Mouse (Mus musculus) right cerebral cortex, postnatal 10 days (tissue): ENCODE measurements around the gene Cxcl17.

Experiments used
- DNase-seq, 2 experiments: peaks; one replicate each; pipeline ENCODE4 v3.0.0; 2021; ENCODE audit warnings: low spot score in 2 of 2

Gene Cxcl17

DNA sequence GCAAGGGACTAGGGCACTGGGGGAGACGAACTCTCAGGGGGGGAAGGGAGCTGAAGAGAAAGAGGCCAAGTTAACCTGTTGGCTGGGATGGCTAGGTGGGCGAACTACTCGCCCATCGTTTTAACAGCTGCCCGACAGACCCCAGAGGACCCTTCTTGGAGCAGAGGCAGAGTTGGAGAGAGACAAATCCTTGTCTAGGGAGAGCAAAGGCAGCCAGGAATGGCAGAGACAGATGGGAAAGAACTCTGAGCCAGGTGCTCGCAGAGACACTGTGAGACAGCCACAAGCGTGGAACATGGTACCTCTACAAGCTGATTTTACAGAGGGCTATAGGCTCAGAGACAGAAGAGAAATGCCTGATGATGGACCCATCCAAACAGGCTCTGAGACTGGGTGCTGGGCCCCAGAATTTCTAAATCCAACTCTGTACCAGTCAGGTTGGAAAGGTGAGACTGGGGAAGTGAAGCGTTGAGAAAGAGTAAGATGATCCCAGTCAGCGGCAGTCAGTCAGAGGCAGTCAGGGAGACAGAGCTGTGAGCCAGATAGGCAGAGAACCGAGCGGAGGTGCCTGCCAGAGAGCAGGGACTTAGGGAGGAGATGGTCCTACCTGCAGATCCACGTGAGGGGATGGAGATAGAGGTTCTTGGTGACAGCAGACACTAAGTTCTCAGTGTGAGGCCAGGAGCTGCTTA, 43.5 kb downstream of the Cxcl17 start, which contains the start of gene Cnfn:
TSS of gene Cnfn (minus strand) at position 667 of the 692 bp plus-strand sequence.
- no peak for DNase-seq

DNA sequence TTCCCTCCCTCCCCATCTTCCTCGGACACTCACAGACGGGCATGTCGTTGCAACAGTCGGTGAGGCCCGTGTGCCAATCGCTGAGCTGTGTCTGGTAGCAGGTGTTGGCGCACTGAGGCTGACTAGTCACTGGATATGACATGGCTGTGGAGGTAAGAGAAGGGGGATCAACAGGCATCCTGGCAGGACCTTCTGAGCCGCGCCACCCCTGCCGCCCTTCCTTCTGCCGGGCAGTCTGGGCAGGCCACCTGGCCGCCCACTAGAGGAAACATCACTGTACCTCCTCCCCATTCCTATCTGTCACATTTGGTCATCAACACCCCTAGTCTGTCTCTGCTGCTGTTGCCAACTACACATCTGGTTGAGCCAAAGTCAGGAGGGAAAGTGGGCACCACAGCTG, 44.4 kb downstream of the Cxcl17 start:
- no peak for DNase-seq

DNA sequence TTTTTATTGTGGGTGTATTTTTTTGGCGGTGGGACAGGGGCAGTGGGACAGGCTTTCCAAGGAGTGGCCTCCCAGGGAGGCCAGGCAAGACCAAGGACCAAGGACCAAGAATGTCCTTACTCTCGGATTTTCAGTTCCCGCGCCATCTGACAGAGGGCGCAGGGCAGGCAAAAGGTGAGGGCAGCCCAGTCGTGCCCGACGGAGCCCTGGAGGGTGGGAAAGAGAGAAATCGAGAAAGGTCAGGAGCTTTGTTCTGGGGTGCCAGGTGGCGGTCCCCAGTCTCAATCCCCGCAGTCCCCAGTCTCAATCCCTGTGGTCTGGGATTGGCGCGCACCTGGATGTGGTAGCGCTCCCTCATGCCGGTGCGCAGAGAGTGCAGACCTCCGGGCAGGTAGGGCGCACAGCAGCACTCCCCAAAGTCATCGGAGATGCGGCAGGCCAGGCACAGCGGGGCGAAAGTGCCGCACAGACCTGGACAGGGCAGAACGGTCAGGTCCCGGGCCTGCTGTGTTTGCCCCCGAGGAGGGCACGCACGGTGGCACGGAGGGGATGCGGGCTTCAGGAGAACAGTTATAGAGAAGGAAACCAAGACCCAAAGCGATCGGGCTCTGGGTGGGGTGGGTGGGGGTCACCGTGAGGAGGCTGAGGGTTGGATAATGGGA, 44.9 kb downstream of the Cxcl17 start:
- no peak for DNase-seq

DNA sequence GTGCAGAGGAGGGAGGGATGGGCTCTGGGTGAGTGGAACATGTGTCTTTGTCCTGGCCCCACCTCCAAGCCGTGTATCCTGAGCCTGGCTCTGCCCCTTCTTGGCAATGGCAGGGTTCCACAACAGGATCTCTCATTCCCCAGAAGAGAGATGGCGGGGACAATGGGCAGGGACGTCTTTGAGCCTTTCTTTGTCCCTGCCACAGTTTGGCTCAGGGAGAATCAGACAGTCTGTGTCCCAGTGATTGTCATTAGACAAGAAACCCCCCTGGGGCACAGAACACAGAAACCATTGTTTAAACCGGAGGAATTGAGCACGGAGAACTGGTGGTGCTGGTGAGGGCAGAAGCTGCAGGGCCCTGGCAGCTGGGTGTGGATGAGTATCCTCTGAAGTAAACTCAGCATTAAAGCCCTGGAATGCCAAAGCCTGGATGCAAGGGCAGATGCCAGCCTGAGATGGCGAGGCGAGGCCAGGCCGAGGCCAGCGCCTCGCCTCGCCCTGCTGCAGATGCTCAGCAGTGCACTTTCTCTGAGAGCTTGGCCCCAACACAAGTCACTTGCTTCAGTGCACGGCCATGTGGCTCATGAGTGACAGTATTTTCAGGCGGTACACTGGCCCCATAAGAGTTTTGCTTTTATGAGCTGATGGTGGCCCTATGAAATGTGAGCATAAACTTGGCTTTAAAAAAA, 46.6 kb downstream of the Cxcl17 start:
- DNase-seq = no peak

DNA sequence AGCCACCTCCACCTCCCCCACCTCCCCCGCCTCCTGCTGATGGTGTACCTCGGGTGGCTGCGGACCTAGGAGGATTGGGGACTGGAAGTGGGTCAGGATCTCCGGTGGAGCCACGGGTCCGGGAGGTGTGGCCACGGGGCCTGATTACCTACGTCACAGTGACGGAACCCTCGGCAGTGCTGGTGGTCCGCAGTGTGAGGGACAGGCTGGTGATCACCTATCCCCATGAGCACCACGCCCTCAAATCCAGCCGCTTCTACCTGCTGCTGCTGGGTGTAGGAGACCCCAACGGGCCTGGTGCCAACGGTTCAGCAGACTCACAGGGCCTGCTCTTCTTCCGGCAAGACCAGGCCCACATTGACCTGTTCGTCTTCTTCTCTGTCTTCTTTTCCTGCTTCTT, 49.1 kb downstream of the Cxcl17 start:
- no peak for DNase-seq

DNA sequence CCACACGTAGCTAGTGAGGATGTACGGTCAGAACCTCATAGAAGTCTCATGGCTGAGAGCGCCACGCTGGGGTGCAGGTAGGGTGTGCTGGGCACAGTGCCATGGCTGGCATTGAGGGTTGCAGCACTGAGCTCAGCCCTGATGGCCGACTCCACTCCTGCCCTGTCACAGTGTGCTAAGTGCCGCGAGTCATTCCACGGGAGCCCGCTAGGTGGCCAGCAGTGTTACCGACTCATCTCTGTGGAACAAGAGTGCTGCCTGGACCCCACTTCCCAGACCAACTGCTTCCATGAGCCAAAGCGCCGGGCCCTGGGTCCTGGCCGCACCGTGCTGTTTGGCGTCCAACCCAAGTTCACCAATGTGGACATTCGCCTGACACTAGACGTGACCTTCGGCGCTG, 49.5 kb downstream of the Cxcl17 start:
- no peak for DNase-seq

DNA sequence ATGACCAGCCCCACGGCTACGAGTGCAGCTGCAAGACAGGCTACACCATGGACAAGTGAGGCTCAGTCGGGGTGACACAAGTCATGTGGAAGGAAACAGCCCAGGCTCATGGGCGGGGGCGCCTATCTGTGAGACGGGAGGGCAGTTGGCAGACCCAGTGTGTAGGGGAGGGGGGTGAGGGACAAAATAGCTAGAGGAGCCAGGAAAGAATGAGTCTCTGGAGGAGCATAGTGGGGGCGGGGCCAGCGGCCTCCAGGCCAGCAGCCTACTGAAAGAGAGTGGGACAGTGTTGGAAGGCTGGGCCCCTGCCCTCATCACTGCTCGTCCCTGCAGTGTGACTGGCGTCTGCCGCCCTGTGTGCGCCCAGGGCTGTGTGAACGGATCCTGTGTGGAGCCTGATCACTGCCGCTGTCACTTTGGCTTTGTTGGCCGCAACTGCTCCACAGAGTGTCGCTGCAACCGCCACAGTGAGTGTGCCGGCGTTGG, 53.9 kb downstream of the Cxcl17 start:
- DNase-seq = no peak
